Mouse (Mus musculus) neural tube, embryonic 14.5 days (tissue): Measurements from ENCODE around the gene Ank2. TPM values are rescaled to one million over a fixed set of nuclear protein-coding genes. Genes with fewer than 3 reads are reported as not detected.

Experiments used
- ATAC-seq: fragments of 200-750 bp; cut with Nextera tagmentation; 2 replicates; pipeline ENCODE4 v1.8.0; 2017; ENCODE audit warnings: low read depth, mild to moderate bottlenecking, moderate TSS enrichment, moderate library complexity
- H3K27ac ChIP-seq: fragments of 300-500 bp; sonication (generic); 2 replicates; pipeline ENCODE4 v1.5.1; 2014; ENCODE audit warnings: low read depth, mild to moderate bottlenecking, control low read depth, low read length, moderate library complexity, mixed read lengths
- H3K27me3 ChIP-seq: fragments of 300-500 bp; sonication (generic); 2 replicates; pipeline ENCODE4 v1.6.1; 2014; ENCODE audit warnings: low read length; ENCODE audit not compliant: control insufficient read depth, insufficient read depth
- H3K36me3 ChIP-seq: fragments of 300-500 bp; sonication (generic); 2 replicates; pipeline ENCODE4 v1.6.1; 2014; ENCODE audit warnings: low read length, mixed read lengths; ENCODE audit not compliant: control insufficient read depth, insufficient read depth
- H3K4me1 ChIP-seq: fragments of 300-500 bp; sonication (generic); 2 replicates; pipeline ENCODE4 v1.6.1; 2014; ENCODE audit warnings: low read length; ENCODE audit not compliant: control insufficient read depth, insufficient read depth
- H3K4me2 ChIP-seq: fragments of 300-500 bp; sonication (generic); 2 replicates; pipeline ENCODE4 v1.6.1; 2014; ENCODE audit warnings: mild to moderate bottlenecking, low read depth, low read length, control low read depth
- H3K4me3 ChIP-seq: fragments of 300-500 bp; sonication (generic); 2 replicates; pipeline ENCODE4 v1.5.1; 2014; ENCODE audit warnings: low read depth, low read length, control low read depth, mixed read lengths
- H3K9ac ChIP-seq: fragments of 300-500 bp; sonication (generic); replicated peaks from 2 replicates; pipeline ENCODE4 v1.6.1; 2014; ENCODE audit warnings: low read depth, mild to moderate bottlenecking, control low read depth, low read length, mixed read lengths
- H3K9me3 ChIP-seq: fragments of 300-500 bp; sonication (generic); 2 replicates; pipeline ENCODE4 v1.6.1; 2016; ENCODE audit warnings: low read length; ENCODE audit not compliant: control insufficient read depth
- WGBS: fragments of 180-500 bp; shearing (Covaris S2); extraction: QIAGEN DNeasy Blood & Tissue Kit; methylation state at CpG from one replicate; pipeline ENCODE4 v1.1.7; 2014; 5-methylcytosine and 5-hydroxymethylcytosine counted together
- polyA plus RNA-seq: library from polyadenylated mRNA; unstranded; fragments of >200 nt; fragmentation: Nextera tagmentation; extraction: Ambion mirVana; gene quantifications from 2 replicates; pipeline ENCODE4 v1.2.1, GENCODE M21; 2014

Gene Ank2
- polyA plus RNA-seq, 1 experiment from 2014 or later: 231 TPM

DNA sequence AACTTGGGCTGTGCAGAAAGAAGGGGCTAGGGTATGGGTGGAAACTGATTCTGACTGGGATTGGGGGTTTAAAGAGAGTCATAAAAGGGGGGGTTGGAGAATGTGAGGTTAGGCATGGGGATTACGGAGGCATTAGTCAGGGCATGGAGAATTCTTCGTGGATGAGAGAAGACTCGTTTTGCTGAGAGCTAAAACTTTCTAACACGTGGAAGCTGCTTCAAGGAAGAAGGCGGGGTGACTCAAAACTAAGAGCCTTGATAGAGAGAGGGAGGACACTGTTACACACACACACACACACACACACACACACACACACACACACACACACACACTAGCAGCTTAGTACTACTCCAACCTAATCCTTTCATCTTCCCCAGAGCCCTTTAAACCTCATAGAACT lies 463.0 kb downstream of the Ank2 start:
- Histone ChIP-seq H3K9ac (no peak overlapping the region), H3K4me3 (no peak overlapping the region), H3K27ac (no peak overlapping the region), H3K9me3 (no peaks in the 10 kb centered on the region), H3K36me3 (peaks cover 5% of the 10 kb centered on the region; the same call in 1 of the 2 replicates), H3K4me2 (no peak overlapping the region), H3K27me3 (no peaks in the 10 kb centered on the region), H3K4me1 (no peaks in the 10 kb centered on the region)
- WGBS: 82% methylated on average over 5 of the region's 5 CpGs
- no peak for ATAC-seq

DNA sequence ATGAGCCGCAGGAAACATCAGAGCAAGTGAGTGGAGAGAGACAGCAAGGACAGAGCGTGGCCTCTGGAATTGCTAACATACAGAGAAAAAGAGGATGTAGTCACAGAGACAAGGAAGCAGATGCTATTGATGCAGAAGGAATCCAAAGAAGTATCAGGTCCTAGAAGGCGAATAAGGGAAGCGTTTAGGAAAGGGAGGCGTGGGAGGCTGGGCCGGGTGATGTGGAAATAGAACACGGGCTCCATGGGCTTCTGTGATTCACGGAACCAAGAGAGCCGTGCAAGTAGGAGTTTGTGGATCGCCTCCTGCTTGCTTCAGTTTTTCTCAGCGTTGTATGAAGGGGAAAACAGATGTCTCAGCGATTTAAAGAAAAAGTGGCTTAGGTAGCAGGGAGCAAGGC lies 463.6 kb downstream of the Ank2 start:
- no peaks in the 10 kb centered on the region for H3K4me1 ChIP-seq
- no peak for ATAC-seq
- H3K27me3 ChIP-seq: no peaks in the 10 kb centered on the region
- H3K4me3 ChIP-seq: no peak overlapping the region
- no peak overlapping the region for H3K27ac ChIP-seq
- H3K9me3 ChIP-seq: no peaks in the 10 kb centered on the region
- H3K9ac ChIP-seq: no peak overlapping the region
- no peak overlapping the region for H3K4me2 ChIP-seq
- 93% methylated on average over 12 of the region's 12 CpGs for WGBS
- H3K36me3 ChIP-seq: peaks cover 5% of the 10 kb centered on the region; the same call in 1 of the 2 replicates

DNA sequence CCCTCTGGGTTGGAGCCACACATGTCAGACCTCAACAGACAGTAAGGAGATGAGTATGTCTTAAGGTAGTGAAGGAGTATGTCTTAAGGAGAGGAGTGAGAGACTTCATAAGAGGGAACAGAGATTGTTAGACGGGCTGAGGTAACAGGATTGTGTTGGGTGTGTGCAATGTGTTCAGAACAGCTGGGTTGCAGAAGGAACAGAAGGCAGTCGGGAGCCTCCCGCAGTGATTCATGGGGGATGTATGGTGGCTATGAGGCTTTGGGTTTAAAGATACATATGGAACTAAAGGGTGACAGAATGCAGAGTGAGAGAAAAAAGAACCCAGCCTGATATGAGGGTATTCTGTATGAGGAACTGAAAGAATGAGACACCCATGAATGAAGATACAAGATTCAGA lies 464.2 kb downstream of the Ank2 start:
- no peak for ATAC-seq
- WGBS: 82% methylated on average over 3 of the region's 3 CpGs
- H3K36me3 ChIP-seq: peaks cover 5% of the 10 kb centered on the region; the same call in 1 of the 2 replicates

DNA sequence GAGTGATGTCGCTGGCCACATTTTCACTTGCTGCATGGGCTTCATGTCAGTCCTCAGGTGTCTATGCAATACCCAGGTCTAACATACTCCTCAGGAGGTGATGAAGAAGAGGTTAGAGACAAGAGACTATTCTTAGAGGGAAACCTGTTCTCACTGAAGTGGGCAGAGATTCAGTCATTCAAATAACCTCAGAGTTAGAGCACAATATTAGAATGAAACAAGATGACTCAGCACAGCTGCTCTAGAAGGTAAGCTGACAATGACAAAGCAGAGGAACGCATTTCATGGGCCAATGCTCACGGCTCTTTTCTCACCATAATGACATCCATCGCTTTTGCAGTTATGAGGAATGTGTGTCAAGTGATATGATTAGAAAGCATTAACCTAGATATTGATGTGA lies 475.2 kb downstream of the Ank2 start:
- no peak for ATAC-seq
- Histone ChIP-seq H3K4me3 (no peak overlapping the region), H3K9ac (no peak overlapping the region), H3K36me3 (peaks cover 21% of the 10 kb centered on the region), H3K27me3 (no peaks in the 10 kb centered on the region), H3K9me3 (no peaks in the 10 kb centered on the region), H3K4me2 (no peak overlapping the region), H3K4me1 (no peaks in the 10 kb centered on the region), H3K27ac (no peak overlapping the region)
- WGBS: 88% methylated on average over 4 of the region's 4 CpGs

More for the DNA sequence above, 464.2 kb downstream of the Ank2 start:
- Histone ChIP-seq H3K9ac (no peak overlapping the region), H3K4me2 (no peak overlapping the region), H3K4me3 (no peak overlapping the region), H3K27me3 (no peaks in the 10 kb centered on the region), H3K27ac (no peak overlapping the region), H3K4me1 (no peaks in the 10 kb centered on the region), H3K9me3 (no peaks in the 10 kb centered on the region)

DNA sequence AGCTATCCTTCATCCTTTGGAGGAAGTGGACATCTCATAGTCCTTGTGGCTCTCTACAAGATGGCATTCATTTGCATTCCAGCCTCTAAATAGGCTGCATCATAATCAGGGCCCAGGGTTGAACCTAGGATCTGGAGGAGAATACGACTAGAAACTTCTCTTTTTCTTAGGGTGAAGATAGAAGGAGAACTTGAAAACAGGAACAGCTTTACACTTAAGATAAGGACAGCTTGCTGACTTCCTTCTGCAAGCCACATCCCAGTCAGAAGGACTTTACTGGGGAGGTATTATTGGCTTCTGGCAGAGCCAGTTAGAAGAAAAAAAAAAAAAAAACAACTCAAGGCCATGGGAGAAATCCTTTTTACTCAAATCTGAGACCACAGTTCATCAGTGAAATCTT lies 479.0 kb downstream of the Ank2 start:
- no peaks in the 10 kb centered on the region for H3K4me1 ChIP-seq
- H3K27ac ChIP-seq: no peak overlapping the region
- WGBS: 86% methylated on average over 1 of the region's 1 CpGs
- H3K4me2 ChIP-seq: no peak overlapping the region
- H3K36me3 ChIP-seq: peaks cover 12% of the 10 kb centered on the region; the same call in 1 of the 2 replicates
- no peak overlapping the region for H3K4me3 ChIP-seq
- ATAC-seq: no peak
- no peaks in the 10 kb centered on the region for H3K27me3 ChIP-seq
- no peak overlapping the region for H3K9ac ChIP-seq
- no peaks in the 10 kb centered on the region for H3K9me3 ChIP-seq

DNA sequence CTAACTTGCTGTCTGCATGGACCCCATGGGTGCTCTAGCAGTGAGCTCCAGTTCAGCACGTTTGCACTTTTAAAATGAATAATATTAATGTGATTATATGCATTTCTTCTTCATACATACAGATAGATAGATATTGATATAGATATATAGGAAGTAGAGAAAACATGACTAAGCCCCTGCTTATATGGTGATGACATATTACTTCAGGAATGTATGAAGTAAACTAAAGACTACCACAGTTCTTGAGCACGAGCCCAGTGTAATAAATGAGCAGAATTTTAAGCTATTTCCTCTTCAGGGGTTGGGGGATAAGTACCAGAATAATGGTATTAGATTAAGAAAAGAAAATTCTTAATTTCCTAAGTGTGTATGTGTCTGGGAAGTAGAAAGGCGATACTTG lies 479.4 kb downstream of the Ank2 start:
- Histone ChIP-seq H3K9me3 (no peaks in the 10 kb centered on the region), H3K4me3 (no peak overlapping the region), H3K4me2 (no peak overlapping the region), H3K27me3 (no peaks in the 10 kb centered on the region), H3K27ac (no peak overlapping the region), H3K36me3 (peaks cover 16% of the 10 kb centered on the region; the same call in 1 of the 2 replicates), H3K4me1 (no peaks in the 10 kb centered on the region), H3K9ac (no peak overlapping the region)
- WGBS: 83% methylated on average over 3 of the region's 3 CpGs
- no peak for ATAC-seq

DNA sequence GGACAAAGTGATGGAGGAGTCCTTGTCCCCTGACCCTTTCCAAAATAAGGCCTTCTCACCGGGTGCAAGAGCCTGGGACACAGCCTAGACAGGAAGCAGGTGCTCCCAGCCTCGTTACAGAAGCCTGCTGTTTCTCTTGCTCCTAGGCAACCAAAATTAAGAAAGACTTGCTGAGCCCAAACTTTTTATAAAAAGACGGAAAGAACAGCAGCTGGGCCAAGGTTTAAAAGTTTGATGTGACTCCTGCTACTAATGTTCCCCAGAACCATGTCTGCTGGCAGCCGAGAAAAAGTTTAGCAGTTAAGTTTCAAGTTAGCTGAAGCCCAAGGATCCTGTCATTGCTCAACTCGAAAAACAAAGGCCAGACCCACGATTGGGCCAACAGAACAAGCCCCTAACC lies 480.0 kb downstream of the Ank2 start:
- no peak overlapping the region for H3K27ac ChIP-seq
- H3K27me3 ChIP-seq: no peaks in the 10 kb centered on the region
- no peak overlapping the region for H3K4me2 ChIP-seq
- WGBS: 41% methylated on average over 6 of the region's 6 CpGs
- H3K36me3 ChIP-seq: peaks cover 19% of the 10 kb centered on the region; the same call in 1 of the 2 replicates
- no peak overlapping the region for H3K9ac ChIP-seq
- H3K4me1 ChIP-seq: no peaks in the 10 kb centered on the region
- no peak overlapping the region for H3K4me3 ChIP-seq
- H3K9me3 ChIP-seq: no peaks in the 10 kb centered on the region
- ATAC-seq: no peak

DNA sequence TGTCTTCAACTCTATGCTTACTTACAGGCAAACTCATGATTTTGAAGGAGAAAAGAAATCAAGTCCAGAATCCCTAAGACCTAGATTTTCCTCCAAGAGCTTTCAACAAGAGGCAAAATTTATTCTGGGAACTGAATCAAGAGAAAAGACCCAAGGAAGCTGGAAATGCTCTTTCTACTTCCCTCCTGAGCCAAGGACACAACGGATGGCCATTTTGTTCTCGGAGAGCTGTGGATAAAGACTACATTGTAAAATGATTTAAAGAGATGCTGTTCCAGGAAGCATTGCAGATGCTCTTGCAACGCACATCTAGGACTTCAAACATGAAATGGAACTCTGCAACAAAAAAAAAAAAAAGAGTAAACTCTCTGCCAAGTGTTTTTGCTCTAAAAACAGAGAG lies 481.6 kb downstream of the Ank2 start:
- Histone ChIP-seq H3K9me3 (no peaks in the 10 kb centered on the region), H3K27ac (no peak overlapping the region), H3K9ac (no peak overlapping the region), H3K4me1 (no peaks in the 10 kb centered on the region), H3K4me3 (no peak overlapping the region), H3K27me3 (no peaks in the 10 kb centered on the region), H3K36me3 (peaks cover 22% of the 10 kb centered on the region; the same call in 1 of the 2 replicates), H3K4me2 (no peak overlapping the region)
- 56% methylated on average over 3 of the region's 3 CpGs for whole genome bisulfite sequencing
- ATAC-seq: no peak

DNA sequence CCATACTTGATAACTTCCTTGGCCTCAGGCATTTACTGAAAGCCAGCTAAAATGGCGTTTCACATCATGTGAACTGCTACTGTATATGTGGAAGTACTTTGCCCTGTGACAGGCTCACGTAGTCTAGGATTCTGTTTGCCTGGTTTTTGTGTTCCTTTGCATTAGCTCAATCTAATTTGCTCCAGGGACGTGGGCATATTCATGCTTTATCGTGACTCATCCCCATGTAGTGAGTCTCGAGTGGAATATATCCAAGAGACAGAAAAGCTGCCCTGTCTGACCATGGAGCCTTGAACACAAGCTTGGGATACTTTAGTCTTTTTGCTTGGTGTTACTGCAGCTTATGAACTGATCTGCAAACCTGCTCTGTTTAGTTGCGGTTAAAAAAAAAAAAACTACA lies 483.6 kb downstream of the Ank2 start:
- no peak for ATAC-seq
- Histone ChIP-seq H3K4me1 (no peaks in the 10 kb centered on the region), H3K36me3 (peaks cover 21% of the 10 kb centered on the region; the same call in 1 of the 2 replicates)

More for the DNA sequence above, 483.6 kb downstream of the Ank2 start:
- H3K9ac ChIP-seq: no peak overlapping the region
- H3K4me3 ChIP-seq: no peak overlapping the region
- H3K27me3 ChIP-seq: no peaks in the 10 kb centered on the region
- no peak overlapping the region for H3K4me2 ChIP-seq
- no peak overlapping the region for H3K27ac ChIP-seq
- no peaks in the 10 kb centered on the region for H3K9me3 ChIP-seq
- WGBS: 91% methylated on average over 6 of the region's 6 CpGs
